Mouse (Mus musculus): ENCODE results near the gene Slc7a8.

GRCm38 (mm10) chr14:54734004-54734403 lies 47.7 kb downstream of the Slc7a8 start:
- no peak for TF ChIP-seq CTCF (IDR thresholded peaks at IDR 0.05; ENCODE audit: extremely low read depth, insufficient read length, insufficient replicate concordance, low read depth, low read length)
- no peak for TF ChIP-seq POLR2A (IDR thresholded peaks at IDR 0.05; ENCODE audit: low read depth, low read length)
